Comparison of ENCODE assay signal across 11 mouse cellular contexts in genomic region chr6:146660591-146660990, GRCm38 (mm10). TPM values are rescaled to one million over a fixed set of nuclear protein-coding genes. Genes with fewer than 3 reads are reported as not detected.
A peak's percentile ranks its signal among the peaks of the same experiment; 100 is the strongest.
DNase-seq lines count a peak whose midpoint lies in the region; ATAC-seq and TF ChIP-seq lines count a peak whose summit lies in the region.
"Had no signal": no experiment of that assay in that cellular context is flagged by ENCODE, and none has a peak within 500 bp of the region (broad histone marks: within the 10 kb centered on the region; RNA-seq: fewer than 3 reads in every experiment).

No protein-coding gene starts in this region.

- TF ChIP-seq POLR2A in kidney, adult 2 months (IDR thresholded peaks at IDR 0.05; ENCODE audit: low read depth, low read length), result no peak
- no peak for TF ChIP-seq POLR2A in thymus, adult 2 months (IDR thresholded peaks at IDR 0.05; ENCODE audit: control insufficient read depth, extremely low read depth, insufficient read depth, low read length, poor library complexity)

- no peaks in the 10 kb centered on the region for H3K36me3 ChIP-seq in kidney, adult 2 months (ENCODE audit: control insufficient read depth, insufficient read depth, low read length)
- H3K36me3 ChIP-seq in thymus, adult 2 months (ENCODE audit: control insufficient read depth, insufficient read depth, low read length), result no peaks in the 10 kb centered on the region
- no peaks in the 10 kb centered on the region for H3K36me3 ChIP-seq in embryonic facial prominence, embryonic 11.5 days (replicated peaks; ENCODE audit: control insufficient read depth, insufficient read depth, low read depth, low read length)
- no peaks in the 10 kb centered on the region for H3K36me3 ChIP-seq in splenic B cell, adult 2 months (ENCODE audit: control insufficient read depth, insufficient read depth, low read length, poor library complexity, severe bottlenecking)
- H3K36me3 ChIP-seq: liver, embryonic 15.5 days; stomach, embryonic 15.5 days had no signal

- H3K9me3 ChIP-seq in embryonic facial prominence, embryonic 11.5 days (replicated peaks; ENCODE audit: control insufficient read depth, low read length), result no peaks in the 10 kb centered on the region
- H3K9me3 ChIP-seq: liver, embryonic 15.5 days; stomach, embryonic 15.5 days had no signal

- no peak overlapping the region for H3K9ac ChIP-seq in embryonic facial prominence, embryonic 11.5 days (replicated peaks; ENCODE audit: low read length)
- H3K9ac ChIP-seq: liver, embryonic 15.5 days; stomach, embryonic 15.5 days had no signal

- DNase-seq in kidney, adult 2 months, result peak; percentile 26
- DNase-seq in kidney, postnatal 25 days, result no peak
- DNase-seq in thymus, postnatal 0 days (ENCODE audit: low spot score), result peak; percentile 24
- no peak for DNase-seq in thymus, adult 2 months
- DNase-seq in embryonic facial prominence, embryonic 11.5 days (ENCODE audit: low spot score), result peak; percentile 54
- DNase-seq in splenic B cell, adult 2 months (ENCODE audit: low read depth, low spot score), result peak; percentile 47
- no peak for DNase-seq in layer of hippocampus, postnatal 10 days (ENCODE audit: low spot score in 2 of 2)
- no peak for DNase-seq in urinary bladder, adult 2 months (ENCODE audit: low spot score)

- H3K4me2 ChIP-seq in embryonic facial prominence, embryonic 11.5 days (ENCODE audit: low read depth, low read length), result no peak overlapping the region
- H3K4me2 ChIP-seq: liver, embryonic 15.5 days; stomach, embryonic 15.5 days had no signal

- 58% methylated on average over 2 of the region's 2 CpGs for WGBS in kidney, adult 2 months
- WGBS in thymus, adult 2 months, result 76% methylated on average over 2 of the region's 2 CpGs
- 66% methylated on average over 2 of the region's 2 CpGs for WGBS in embryonic facial prominence, embryonic 11.5 days

- 0 out of 2 replicates have a peak, but pooled peaks have one; percentile 12 for TF ChIP-seq CTCF in kidney, adult 2 months (conservative IDR thresholded peaks at IDR 0.05; ENCODE audit: insufficient read depth, insufficient read length, low read depth, low read length)
- no peak for TF ChIP-seq CTCF in thymus, adult 2 months (IDR thresholded peaks at IDR 0.05; ENCODE audit: borderline replicate concordance, control insufficient read depth, extremely low read depth, insufficient read depth, low read length, poor library complexity)

- no peaks in the 10 kb centered on the region for H3K27me3 ChIP-seq in kidney, adult 2 months (replicated peaks; ENCODE audit: control insufficient read depth, insufficient read depth, low read length)
- H3K27me3 ChIP-seq in thymus, adult 2 months (ENCODE audit: control insufficient read depth, insufficient read depth, low read length), result no peaks in the 10 kb centered on the region
- H3K27me3 ChIP-seq in embryonic facial prominence, embryonic 11.5 days (ENCODE audit: control insufficient read depth, insufficient read depth, low read length), result no peaks in the 10 kb centered on the region
- no peaks in the 10 kb centered on the region for H3K27me3 ChIP-seq in splenic B cell, adult 2 months (ENCODE audit: control insufficient read depth, insufficient read depth, low read length, poor library complexity, severe bottlenecking)
- H3K27me3 ChIP-seq: stomach, embryonic 15.5 days had no signal

- no peak overlapping the region for H3K27ac ChIP-seq in kidney, adult 2 months (ENCODE audit: insufficient read depth, low read depth, low read length)
- H3K27ac ChIP-seq in thymus, adult 2 months (ENCODE audit: control insufficient read depth, insufficient read depth, low read length), result no peak overlapping the region
- no peak overlapping the region for H3K27ac ChIP-seq in embryonic facial prominence, embryonic 11.5 days (replicated peaks; ENCODE audit: low read depth, low read length)
- H3K27ac ChIP-seq: liver, embryonic 15.5 days; stomach, embryonic 15.5 days had no signal

- H3K4me3 ChIP-seq in kidney, adult 2 months (ENCODE audit: insufficient read depth, low read depth, low read length), result no peak overlapping the region
- no peak overlapping the region for H3K4me3 ChIP-seq in thymus, adult 2 months (ENCODE audit: control insufficient read depth, insufficient read depth, low read length)
- H3K4me3 ChIP-seq in embryonic facial prominence, embryonic 11.5 days (ENCODE audit: low read depth, low read length), result no peak overlapping the region
- H3K4me3 ChIP-seq: erythroblast, embryonic 14.5 days; liver, embryonic 15.5 days; stomach, embryonic 15.5 days had no signal

- ATAC-seq in embryonic facial prominence, embryonic 11.5 days (replicated peaks; ENCODE audit: insufficient number of reproducible peaks, low FRiP score, low TSS enrichment, low read depth), result no peak

- H3K4me1 ChIP-seq in kidney, adult 2 months (ENCODE audit: control insufficient read depth, insufficient read depth, low read length), result no peaks in the 10 kb centered on the region; the same call in 1 of the 2 replicates
- H3K4me1 ChIP-seq in thymus, adult 2 months (replicated peaks; ENCODE audit: control insufficient read depth, insufficient read depth, low read length), result no peaks in the 10 kb centered on the region
- H3K4me1 ChIP-seq in embryonic facial prominence, embryonic 11.5 days (ENCODE audit: control insufficient read depth, insufficient read depth, low read length), result no peaks in the 10 kb centered on the region
- H3K4me1 ChIP-seq: liver, embryonic 15.5 days; stomach, embryonic 15.5 days had no signal

RNA-seq across cellular contexts. Expression of gene Tm7sf3, which starts 18.0 kb away (rescaled TPM):
- polyA plus RNA-seq in kidney, adult 2 months (2012; rRNA removed), result 32.9 and 34.8 TPM in 2 replicates
- polyA plus RNA-seq in thymus, postnatal 0 days (2015; fragmentation: Nextera tagmentation; extraction: Ambion mirVana), result 19.0 and 22.4 TPM in 2 replicates
- polyA plus RNA-seq in thymus, adult 2 months (2012; rRNA removed), result 8.4 and 9.6 TPM in 2 replicates
- polyA plus RNA-seq in embryonic facial prominence, embryonic 11.5 days (2014; fragmentation: Nextera tagmentation; extraction: Ambion mirVana), result 31.4 and 31.8 TPM in 2 replicates
- total RNA-seq in layer of hippocampus, postnatal 10 days (2021), result 10 to 100 TPM; 38.8 to 42.2 TPM
- polyA plus RNA-seq in urinary bladder, adult 2 months (2012; rRNA removed), result 19.6 and 29.0 TPM in 2 replicates

RNA-seq across cellular contexts. Expression of gene Med21, which starts 18.2 kb away (rescaled TPM):
- 45.4 and 59.9 TPM in 2 replicates for polyA plus RNA-seq in kidney, adult 2 months (2012; rRNA removed)
- polyA plus RNA-seq in thymus, postnatal 0 days (2015; fragmentation: Nextera tagmentation; extraction: Ambion mirVana), result 115 and 122 TPM in 2 replicates
- 35.4 and 38.8 TPM in 2 replicates for polyA plus RNA-seq in thymus, adult 2 months (2012; rRNA removed)
- polyA plus RNA-seq in embryonic facial prominence, embryonic 11.5 days (2014; fragmentation: Nextera tagmentation; extraction: Ambion mirVana), result 126 and 128 TPM in 2 replicates
- 10 to 100 TPM; 41.1 to 46.1 TPM for total RNA-seq in layer of hippocampus, postnatal 10 days (2021)
- polyA plus RNA-seq in urinary bladder, adult 2 months (2012; rRNA removed), result 77.1 and 98.5 TPM in 2 replicates

Comparison
In these comparisons a context has a peak if more than half of its experiments do, and no peak if none do; other contexts are left out.
1. DNase-seq: peak in kidney, adult 2 months (single experiment), thymus, postnatal 0 days (single experiment), embryonic facial prominence, embryonic 11.5 days (single experiment) and splenic B cell, adult 2 months (single experiment); none in kidney, postnatal 25 days (0 of 2), thymus, adult 2 months (single experiment), layer of hippocampus, postnatal 10 days (0 of 2) and urinary bladder, adult 2 months (single experiment).